Mouse (Mus musculus) hindbrain, postnatal 0 days (tissue): ENCODE measurements around the gene Cpne2. TPM values are rescaled to one million over a fixed set of nuclear protein-coding genes. Genes with fewer than 3 reads are reported as not detected.
A peak's percentile ranks its signal among the peaks of the same experiment; 100 is the strongest.

Experiments used
- ATAC-seq: fragments of 200-750 bp; cut with Nextera tagmentation; 2 replicates; pipeline ENCODE4 v1.8.0; 2017; ENCODE audit warnings: mild to moderate bottlenecking, moderate TSS enrichment, moderate library complexity
- DNase-seq: peaks from one replicate; pipeline ENCODE4 v3.0.0-alpha.2; 2015; ENCODE audit warnings: low spot score
- H3K27ac ChIP-seq: fragments of 300-500 bp; sonication (generic); 2 replicates; pipeline ENCODE4 v1.5.1; 2014; ENCODE audit warnings: mild to moderate bottlenecking
- H3K27me3 ChIP-seq: fragments of 300-500 bp; sonication (generic); 2 replicates; pipeline ENCODE4 v1.6.1; 2014; ENCODE audit warnings: low read length, mixed read lengths; ENCODE audit not compliant: insufficient read depth
- H3K36me3 ChIP-seq: fragments of 300-500 bp; sonication (generic); 2 replicates; pipeline ENCODE4 v1.6.1; 2014; ENCODE audit warnings: low read length, mixed read lengths; ENCODE audit not compliant: insufficient read depth
- H3K4me1 ChIP-seq: fragments of 300-500 bp; sonication (generic); 2 replicates; pipeline ENCODE4 v1.6.1; 2014; ENCODE audit warnings: antibody characterized with exemption, low read length, mixed read lengths; ENCODE audit not compliant: insufficient read depth
- H3K4me2 ChIP-seq: fragments of 300-500 bp; sonication (generic); 2 replicates; pipeline ENCODE4 v1.6.1; 2014; ENCODE audit warnings: low read depth, mild to moderate bottlenecking, low read length, moderate library complexity, mixed read lengths
- H3K4me3 ChIP-seq: fragments of 300-500 bp; sonication (generic); 2 replicates; pipeline ENCODE4 v1.5.1; 2014; ENCODE audit warnings: low read length
- H3K9ac ChIP-seq: fragments of 300-500 bp; sonication (generic); replicated peaks from 2 replicates; pipeline ENCODE4 v1.6.1; 2014; ENCODE audit warnings: mild to moderate bottlenecking, low read length, moderate library complexity, mixed read lengths
- H3K9me3 ChIP-seq: fragments of 300-500 bp; sonication (generic); 2 replicates; pipeline ENCODE4 v1.6.1; 2016; ENCODE audit warnings: low read length, mixed read lengths
- CTCF ChIP-seq: IDR thresholded peaks from 2 replicates; pipeline ENCODE4 v1.5.1; 2016; ENCODE audit warnings: antibody characterized with exemption, control low read depth, low read depth
- WGBS: fragments of 180-500 bp; shearing (Covaris S2); extraction: QIAGEN DNeasy Blood & Tissue Kit; methylation state at CpG from one replicate; pipeline ENCODE4 v1.1.7; 2014; 5-methylcytosine and 5-hydroxymethylcytosine counted together
- polyA plus RNA-seq: library from polyadenylated mRNA; unstranded; fragments of >200 nt; fragmentation: Nextera tagmentation; extraction: Ambion mirVana; gene quantifications from 2 replicates; pipeline ENCODE4 v1.2.1, GENCODE M21; 2015
- total RNA-seq: library from RNA; depleted of rRNA; stranded (reverse); fragments of >200 nt; gene quantifications from 2 replicates; pipeline ENCODE4 v1.2.3, GENCODE M21; 2014

Cpne2 gene
- total and polyA plus RNA-seq, 2 experiments from 2014 or later: 33.6 to 45.5 TPM

- H3K27ac ChIP-seq: peak overlapping the region; percentile 29; the same call in 1 of the 2 replicates
- H3K27me3 ChIP-seq: no peaks in the 10 kb centered on the region
- DNase-seq (no peak), ATAC-seq (no peak)
- WGBS: 42% methylated on average over 5 of the region's 5 CpGs
- peaks cover 17% of the 10 kb centered on the region for H3K4me1 ChIP-seq
- H3K9me3 ChIP-seq: no peaks in the 10 kb centered on the region
- H3K4me2 ChIP-seq: no peak overlapping the region
- TF ChIP-seq CTCF: no peak
- no peaks in the 10 kb centered on the region for H3K36me3 ChIP-seq
- H3K4me3 ChIP-seq: no peak overlapping the region
- H3K9ac ChIP-seq: no peak overlapping the region
Measured at GRCm38 (mm10) chr8:94549041-94549440, 16.3 kb downstream of the Cpne2 start.

- H3K4me3 ChIP-seq: no peak overlapping the region
- H3K27me3 ChIP-seq: no peaks in the 10 kb centered on the region
- DNase-seq: no peak
- no peak for TF ChIP-seq CTCF
- H3K9ac ChIP-seq: no peak overlapping the region
- H3K4me1 ChIP-seq: peaks cover 17% of the 10 kb centered on the region
- H3K4me2 ChIP-seq: no peak overlapping the region
- WGBS: 30% methylated on average over 5 of the region's 5 CpGs
- H3K36me3 ChIP-seq: no peaks in the 10 kb centered on the region
- H3K27ac ChIP-seq: peak overlapping the region; percentile 29; the same call in 1 of the 2 replicates
- no peaks in the 10 kb centered on the region for H3K9me3 ChIP-seq
- no peak for ATAC-seq
Measured at GRCm38 (mm10) chr8:94549482-94549881, 16.7 kb downstream of the Cpne2 start.

DNA sequence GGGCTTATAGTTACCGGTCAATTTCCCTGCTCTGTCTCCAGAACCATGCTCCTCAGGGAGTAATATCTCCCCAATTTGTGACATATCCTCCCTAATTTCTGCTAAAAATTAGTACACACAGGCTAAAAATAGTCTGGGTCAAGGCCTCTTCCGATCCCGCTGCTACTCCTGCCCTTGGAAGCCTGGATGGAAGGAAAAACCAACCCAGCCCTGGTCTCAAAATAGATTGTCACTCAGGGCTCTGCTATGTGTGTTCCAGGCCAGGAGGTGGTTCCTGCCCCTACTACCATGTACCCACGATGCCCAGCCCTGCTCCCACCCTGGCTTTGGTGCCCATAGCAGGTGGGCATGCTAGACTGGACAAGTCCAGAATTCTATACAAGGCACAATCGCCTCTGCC is 17.2 kb downstream of the Cpne2 start:
- no peak overlapping the region for H3K4me3 ChIP-seq
- H3K9ac ChIP-seq: no peak overlapping the region
- TF ChIP-seq CTCF: no peak
- DNase-seq (no peak), ATAC-seq (no peak)
- 79% methylated on average over 5 of the region's 5 CpGs for WGBS
- no peaks in the 10 kb centered on the region for H3K27me3 ChIP-seq
- no peaks in the 10 kb centered on the region for H3K36me3 ChIP-seq
- H3K27ac ChIP-seq: peak overlapping the region; percentile 29; the same call in 1 of the 2 replicates
- no peaks in the 10 kb centered on the region for H3K9me3 ChIP-seq
- no peak overlapping the region for H3K4me2 ChIP-seq
- peaks cover 17% of the 10 kb centered on the region for H3K4me1 ChIP-seq

- Histone ChIP-seq H3K9ac (no peak overlapping the region; the same call in 1 of the 2 replicates), H3K36me3 (no peaks in the 10 kb centered on the region), H3K27ac (peak overlapping the region; percentile 85), H3K4me3 (no peak overlapping the region), H3K4me1 (peaks cover 13% of the 10 kb centered on the region), H3K4me2 (no peak overlapping the region), H3K9me3 (no peaks in the 10 kb centered on the region), H3K27me3 (no peaks in the 10 kb centered on the region)
- DNase-seq (peak; percentile 91), ATAC-seq (peak; percentile 91)
- WGBS: 25% methylated on average over 17 of the region's 17 CpGs
- TF ChIP-seq CTCF: no peak
Measured at GRCm38 (mm10) chr8:94551471-94552422, 19.0 kb downstream of the Cpne2 start.

GRCm38 (mm10) chr8:94552696-94553095 is 19.9 kb downstream of the Cpne2 start:
- 56% methylated on average over 2 of the region's 2 CpGs for WGBS
- DNase-seq (no peak), ATAC-seq (no peak)
- Histone ChIP-seq H3K9me3 (no peaks in the 10 kb centered on the region), H3K4me1 (peaks cover 13% of the 10 kb centered on the region), H3K27me3 (no peaks in the 10 kb centered on the region), H3K9ac (no peak overlapping the region), H3K27ac (0 out of 2 replicates have a peak overlapping the region, but pooled peaks have one; percentile 85), H3K4me2 (no peak overlapping the region), H3K36me3 (no peaks in the 10 kb centered on the region), H3K4me3 (no peak overlapping the region)
- no peak for TF ChIP-seq CTCF

- H3K4me1 ChIP-seq: peaks cover 8% of the 10 kb centered on the region
- DNase-seq (no peak), ATAC-seq (no peak)
- no peaks in the 10 kb centered on the region for H3K27me3 ChIP-seq
- H3K36me3 ChIP-seq: peaks cover 4% of the 10 kb centered on the region; the same call in 1 of the 2 replicates
- no peak overlapping the region for H3K9ac ChIP-seq
- H3K9me3 ChIP-seq: no peaks in the 10 kb centered on the region
- H3K4me3 ChIP-seq: no peak overlapping the region
- no peak for TF ChIP-seq CTCF
- H3K4me2 ChIP-seq: no peak overlapping the region
- 62% methylated on average over 3 of the region's 3 CpGs for WGBS
- no peak overlapping the region for H3K27ac ChIP-seq
Measured at GRCm38 (mm10) chr8:94557281-94557680, 24.5 kb downstream of the Cpne2 start.
